Mouse (Mus musculus) ES-E14 (cell line): ENCODE results near the gene Unc45a. TPM values are rescaled to one million over a fixed set of nuclear protein-coding genes. Genes with fewer than 3 reads are reported as not detected.
A peak's percentile ranks its signal among the peaks of the same experiment; 100 is the strongest.

Experiments used
- DNase-seq: peaks from one replicate; pipeline ENCODE4 v3.0.0-alpha.2; 2013; ENCODE audit warnings: low read depth, low spot score
- H3K27ac ChIP-seq: 2 replicates; pipeline ENCODE4 v1.5.1; 2012; ENCODE audit warnings: low read depth, mild to moderate bottlenecking, low read length, moderate library complexity, mixed read lengths; ENCODE audit not compliant: poor library complexity, insufficient read depth, severe bottlenecking
- H3K36me3 ChIP-seq: 2 replicates; pipeline ENCODE4 v1.6.1; 2012; ENCODE audit warnings: mild to moderate bottlenecking, low read length, moderate library complexity, mixed read lengths; ENCODE audit not compliant: control insufficient read depth, poor library complexity, insufficient read depth, severe bottlenecking
- H3K4me1 ChIP-seq, 2 experiments: fragments of 150-350 bp in 1 of 2; sonication (generic) in 1 of 2; 2 replicates each; pipeline ENCODE4 v1.6.1; 2012; ENCODE audit warnings: low read length in 2 of 2, mild to moderate bottlenecking in 1 of 2, mixed read lengths in 1 of 2; ENCODE audit not compliant: control insufficient read depth in 2 of 2, insufficient read depth in 2 of 2, poor library complexity in 1 of 2
- H3K4me3 ChIP-seq, 2 experiments: fragments of 150-350 bp in 1 of 2; sonication (generic) in 1 of 2; 2 replicates each; pipeline ENCODE4 v1.5.1; 2012; ENCODE audit warnings: low read length in 2 of 2, low read depth in 1 of 2, mild to moderate bottlenecking in 1 of 2, mixed read lengths in 1 of 2; ENCODE audit not compliant: insufficient read depth in 1 of 2, poor library complexity in 1 of 2, severe bottlenecking in 1 of 2
- H3K9ac ChIP-seq: 2 replicates; pipeline ENCODE4 v1.6.1; 2012; ENCODE audit warnings: low read depth, mild to moderate bottlenecking, low read length, mixed read lengths; ENCODE audit not compliant: poor library complexity, insufficient read depth, severe bottlenecking
- H3K9me3 ChIP-seq: fragments of 150-350 bp; sonication (generic); 2 replicates; pipeline ENCODE4 v1.6.1; 2012; ENCODE audit warnings: low read depth, mild to moderate bottlenecking, low read length; ENCODE audit not compliant: control insufficient read depth, insufficient read depth
- CHD2 ChIP-seq: IDR thresholded peaks from 2 replicates; pipeline ENCODE4 v1.6.1; 2014; ENCODE audit warnings: mild to moderate bottlenecking, low read depth, low read length, inconsistent platforms
- HCFC1 ChIP-seq: IDR thresholded peaks from 2 replicates; pipeline ENCODE4 v1.6.1; 2012; ENCODE audit warnings: low read length, inconsistent platforms, borderline replicate concordance; ENCODE audit not compliant: insufficient read depth
- MAFK ChIP-seq: IDR thresholded peaks from 2 replicates; pipeline ENCODE4 v1.6.1; 2014; ENCODE audit warnings: mild to moderate bottlenecking, low read depth, low read length, inconsistent platforms; ENCODE audit not compliant: insufficient read depth
- ZC3H11A ChIP-seq: IDR thresholded peaks from 2 replicates; pipeline ENCODE4 v1.6.1; 2012; ENCODE audit warnings: low read depth, mild to moderate bottlenecking, inconsistent platforms, low read length, borderline replicate concordance
- ZNF384 ChIP-seq: IDR thresholded peaks from 2 replicates; pipeline ENCODE4 v1.6.1; 2012; ENCODE audit warnings: low read depth, low read length, inconsistent platforms
- in situ Hi-C, 2 experiments: fragments of 600-800 bp; cut with MboI; formaldehyde crosslinking; loops; one replicate each; pipeline ENCODE4 v1.15.1; 2025; ENCODE audit warnings: low sequenced_read_pairs in 2 of 2, inconsistent platforms in 1 of 2; ENCODE audit not compliant: unreplicated experiment in 2 of 2
- total RNA-seq: library from RNA; depleted of rRNA; stranded (reverse); fragments of 300-350 nt; gene quantifications from 2 replicates; pipeline ENCODE4 v1.2.3, GENCODE M21; 2012

The Unc45a gene
- total RNA-seq, 1 experiment = 54.1 TPM

GRCm38 (mm10) chr7:80343270-80344018 is 2.6 kb upstream of the Unc45a start:
- Histone ChIP-seq H3K4me1 (peaks cover 3 to 14% of the 10 kb centered on the region in 2 experiments; a peak in 3 of 4 replicates), H3K9ac (peak overlapping the region; percentile 86), H3K4me3 (peak overlapping the region; percentile 73 to 82), H3K9me3 (no peaks in the 10 kb centered on the region), H3K27ac (no peak overlapping the region), H3K36me3 (no peaks in the 10 kb centered on the region; the same call in 1 of the 2 replicates)
- no peak for DNase-seq
- TF ChIP-seq HCFC1 = no peak
- no peak for TF ChIP-seq CHD2
- no peak for TF ChIP-seq ZC3H11A
- no peak for TF ChIP-seq MAFK
- TF ChIP-seq ZNF384 = no peak
- in situ Hi-C loops = no loop called here

GRCm38 (mm10) chr7:80342858-80343257 is 2.1 kb upstream of the Unc45a start, which contains the start of gene Hddc3:
Gene Hddc3, plus strand, starts transcription at chr7:80343104.
- Histone ChIP-seq H3K36me3 (no peaks in the 10 kb centered on the region; the same call in 1 of the 2 replicates), H3K9ac (peak within 1 kb of the TSS; percentile 86), H3K27ac (no peak within 1 kb of the TSS), H3K9me3 (no peaks in the 10 kb centered on the region), H3K4me3 (peak within 1 kb of the TSS; percentile 73 to 82), H3K4me1 (peaks cover 3 to 9% of the 10 kb centered on the region in 2 experiments; a peak in 3 of 4 replicates)
- TF ChIP-seq ZC3H11A (no peak), CHD2 (no peak), HCFC1 (peak; percentile 71; the same call in 1 of the 2 replicates), MAFK (no peak), ZNF384 (no peak)
- DNase-seq = peak; percentile 94
- in situ Hi-C loops = no loop called here

GRCm38 (mm10) chr7:80341793-80342192 is 988 bp upstream of the Unc45a start:
- in situ Hi-C loops = no loop called here
- Histone ChIP-seq H3K9me3 (no peaks in the 10 kb centered on the region), H3K4me3 (no peak overlapping the region), H3K27ac (no peak overlapping the region), H3K36me3 (peaks cover 4% of the 10 kb centered on the region; the same call in 1 of the 2 replicates), H3K9ac (no peak overlapping the region), H3K4me1 (peaks cover 3 to 9% of the 10 kb centered on the region in 2 experiments; a peak in 3 of 4 replicates)
- TF ChIP-seq CHD2 = no peak
- TF ChIP-seq MAFK = no peak
- no peak for TF ChIP-seq HCFC1
- TF ChIP-seq ZC3H11A = no peak
- no peak for TF ChIP-seq ZNF384
- no peak for DNase-seq

- TF ChIP-seq ZC3H11A (no peak), HCFC1 (no peak), CHD2 (no peak), ZNF384 (no peak), MAFK (no peak)
- in situ Hi-C loops = no loop called here
- H3K27ac ChIP-seq = no peak overlapping the region
These were observed 794 bp downstream of the Unc45a start for GRCm38 (mm10) chr7:80339793-80340628.

More at GRCm38 (mm10) chr7:80339793-80340628, 794 bp downstream of the Unc45a start:
- peak overlapping the region; percentile 82 for H3K9ac ChIP-seq
- peak; percentile 98 for DNase-seq
- peaks cover 20% of the 10 kb centered on the region for H3K36me3 ChIP-seq
- peaks cover 3 to 6% of the 10 kb centered on the region in 2 experiments; a peak in 3 of 4 replicates for H3K4me1 ChIP-seq
- peak overlapping the region; percentile 78 to 83 for H3K4me3 ChIP-seq
- no peaks in the 10 kb centered on the region for H3K9me3 ChIP-seq
